Mouse (Mus musculus) bone marrow, adult 2 months (tissue): Measurements from ENCODE around the gene Zfp422.

Source experiments
- CTCF ChIP-seq: fragments of 200-500 bp; IDR thresholded peaks from 2 replicates; pipeline ENCODE4 v1.5.1; 2011; ENCODE audit warnings: low read length, control low read depth; ENCODE audit not compliant: control insufficient read depth, insufficient read depth
- POLR2A ChIP-seq: fragments of 200-500 bp; IDR thresholded peaks from 2 replicates; pipeline ENCODE4 v1.6.1; 2011; ENCODE audit warnings: low read depth, mild to moderate bottlenecking, control low read depth, low read length, borderline replicate concordance; ENCODE audit not compliant: control insufficient read depth

GRCm38 (mm10) chr6:116635251-116636180 lies 6.7 kb upstream of the Zfp422 start:
- TF ChIP-seq CTCF (no peak), POLR2A (no peak)
